Mouse (Mus musculus) heart, postnatal 0 days (tissue): ENCODE measurements around the gene Amph.

ENCODE experiments used
- CTCF ChIP-seq: IDR thresholded peaks from 2 replicates; pipeline ENCODE4 v1.5.1; 2016; ENCODE audit warnings: antibody characterized with exemption, control low read depth, low read depth
- EP300 ChIP-seq: IDR thresholded peaks from 2 replicates; pipeline ENCODE4 v1.6.1; 2016; ENCODE audit warnings: antibody characterized with exemption, low read depth

GRCm38 (mm10) chr13:19026923-19027322 lies 78.9 kb downstream of the Amph start:
- TF ChIP-seq CTCF (no peak), EP300 (no peak)
